Mouse (Mus musculus) heart, postnatal 14 days (tissue): ENCODE measurements around the gene Thap8. TPM values are rescaled to one million over a fixed set of nuclear protein-coding genes. Genes with fewer than 3 reads are reported as not detected.
A peak's percentile ranks its signal among the peaks of the same experiment; 100 is the strongest.

Experiments used
- DNase-seq, 2 experiments: peaks; one replicate each; pipeline ENCODE4 v3.0.0; 2021 to 2022
- intact Hi-C: fragments of 180-260 bp; cut with DNase I; formaldehyde crosslinking; loops from one replicate; pipeline ENCODE4 v1.15.1; 2025
- total RNA-seq, 2 experiments: library from RNA; stranded (reverse); gene quantifications; 2 replicates each; pipeline ENCODE4 v1.2.3; 2021

The Thap8 gene
- total RNA-seq, 2 experiments from 2014 or later = 0.22 to 0.43 TPM

- DNase-seq = peak; percentile 82 to 89
- intact Hi-C loops = no loop called here
These were observed 56.5 kb downstream of the Thap8 start for GRCm38 (mm10) chr7:30336384-30336783.

GRCm38 (mm10) chr7:30339432-30340109 is 59.7 kb downstream of the Thap8 start:
- DNase-seq = no peak
- intact Hi-C loops = no loop called here

Other genes with a start within 250 kb of the Thap8 start
- gene Zfp14, start 228.7 kb upstream of the Thap8 start, total RNA-seq = 1 to 10 TPM; 2.2 to 3.3 TPM
- gene Zfp82, start 207.2 kb upstream of the Thap8 start, total RNA-seq = 1 to 10 TPM; 2.0 to 2.1 TPM
- not detected for gene Gm26920, start 189.7 kb upstream of the Thap8 start, total RNA-seq
- 1 to 10 TPM; 1.5 to 1.8 TPM for gene Zfp566, start 189.6 kb upstream of the Thap8 start, total RNA-seq
- gene Zfp260, start 185.3 kb upstream of the Thap8 start, total RNA-seq = 10 to 100 TPM; 35.9 to 40.9 TPM
- gene Zfp382, start 158.2 kb upstream of the Thap8 start, total RNA-seq = 1 to 10 TPM; 4.2 to 4.4 TPM
- gene Zfp146, start 110.3 kb upstream of the Thap8 start, total RNA-seq = 10 to 100 TPM; 29.6 to 34.9 TPM
- gene Cox7a1, start 96.0 kb upstream of the Thap8 start, total RNA-seq = 1,000 to 10,000 TPM; 1,873 to 1,882 TPM
- gene Capns1, start 81.3 kb upstream of the Thap8 start, total RNA-seq = 100 to 1,000 TPM; 285 to 301 TPM
- gene Polr2i, start 48.1 kb upstream of the Thap8 start, total RNA-seq = 10 to 100 TPM; 52.8 to 55.5 TPM
- gene Tbcb, start 47.8 kb upstream of the Thap8 start, total RNA-seq = 10 to 100 TPM; 47.4 to 60.8 TPM
- not detected for gene Ovol3, start 44.4 kb upstream of the Thap8 start, total RNA-seq
- 1 to 10 TPM; 2.7 to 2.9 TPM for gene Wdr62, start 325 bp downstream of the Thap8 start, total RNA-seq
- gene Clip3, start 11.6 kb downstream of the Thap8 start, total RNA-seq = 10 to 100 TPM in 1 of 2 experiments, 1 to 10 TPM in 1; 7.0 to 14.1 TPM
- 10 to 100 TPM; 22.0 to 23.0 TPM for gene Alkbh6, start 28.6 kb downstream of the Thap8 start, total RNA-seq
- gene Syne4, start 34.7 kb downstream of the Thap8 start, total RNA-seq = 1 to 10 TPM; 1.4 to 1.8 TPM
- gene E130208F15Rik, start 41.6 kb downstream of the Thap8 start, total RNA-seq = under 1 TPM; 0.85 to 0.88 TPM
- 10 to 100 TPM; 12.1 to 12.8 TPM for gene Sdhaf1, start 43.8 kb downstream of the Thap8 start, total RNA-seq
- gene Lrfn3, start 82.7 kb downstream of the Thap8 start, total RNA-seq = 1 to 10 TPM in 1 of 2 experiments, under 1 TPM in 1; 0.83 to 1.2 TPM
- gene Tyrobp, start 133.7 kb downstream of the Thap8 start, total RNA-seq = 10 to 100 TPM; 18.6 to 19.9 TPM
- gene Hcst, start 139.8 kb downstream of the Thap8 start, total RNA-seq = 1 to 10 TPM; 1.2 to 1.3 TPM
- under 1 TPM; 0.67 to 0.71 TPM for gene Nfkbid, start 141.6 kb downstream of the Thap8 start, total RNA-seq
- 1 to 10 TPM; 4.0 to 4.4 TPM for gene Aplp1, start 165.4 kb downstream of the Thap8 start, total RNA-seq
- not detected for gene Kirrel2, start 177.6 kb downstream of the Thap8 start, total RNA-seq
- not detected for gene Nphs1, start 178.2 kb downstream of the Thap8 start, total RNA-seq
- gene Prodh2, start 213.5 kb downstream of the Thap8 start, total RNA-seq = not detected